Mouse (Mus musculus): ENCODE measurements around the gene Gm20517. TPM values are rescaled to one million over a fixed set of nuclear protein-coding genes. Genes with fewer than 3 reads are reported as not detected.

Gm20517 gene
- total and polyA plus RNA-seq, 3 experiments, result 1.9 to 2.9 TPM; not detected in 1

- TF ChIP-seq MXI1 (IDR thresholded peaks at IDR 0.05; ENCODE audit: low read depth, low read length) (peak; percentile 18; the same call in 1 of the 2 replicates), MEF2A (IDR thresholded peaks at IDR 0.05; ENCODE audit: extremely low read depth, insufficient replicate concordance, low read depth, low read length, poor library complexity, severe bottlenecking) (no peak), UBTF (IDR thresholded peaks at IDR 0.05; ENCODE audit: borderline replicate concordance, insufficient read depth, low read depth, low read length) (no peak), EP300 (IDR thresholded peaks at IDR 0.05; ENCODE audit: low read depth in 1 of 2, low read length in 2 of 2) (peak; percentile 63 to 70), POLR2A (IDR thresholded peaks at IDR 0.05; ENCODE audit: control insufficient read depth in 1 of 2, insufficient read depth in 1 of 2, low read depth in 1 of 2, low read length in 2 of 2, poor library complexity in 1 of 2) (no peak), MAX (IDR thresholded peaks at IDR 0.05; ENCODE audit: low read length) (no peak), CTCF (IDR thresholded peaks at IDR 0.05 in 2 of 3, conservative IDR thresholded peaks at IDR 0.05 in 1 of 3; ENCODE audit: control insufficient read depth in 1 of 3, insufficient read depth in 1 of 3, low read depth in 2 of 3, low read length in 3 of 3, poor library complexity in 1 of 3, severe bottlenecking in 1 of 3) (no peak), RCOR1 (IDR thresholded peaks at IDR 0.05; ENCODE audit: low read depth, low read length) (0 out of 2 replicates have a peak, but pooled peaks have one; percentile 13), JUND (IDR thresholded peaks at IDR 0.05; ENCODE audit: low read depth, low read length) (no peak), ZMIZ1 (IDR thresholded peaks at IDR 0.05; ENCODE audit: low read depth, low read length) (no peak), MAZ (IDR thresholded peaks at IDR 0.05; ENCODE audit: low read depth, low read length) (no peak), HCFC1 (IDR thresholded peaks at IDR 0.05; ENCODE audit: low read depth, low read length) (no peak), GABPA (IDR thresholded peaks at IDR 0.05; ENCODE audit: low read depth, low read length) (no peak), RAD21 (IDR thresholded peaks at IDR 0.05; ENCODE audit: low read depth, low read length) (no peak), TAL1 (IDR thresholded peaks at IDR 0.05; ENCODE audit: low read length) (peak; percentile 33), SMC3 (IDR thresholded peaks at IDR 0.05; ENCODE audit: low read depth, low read length) (no peak)
These were observed 46.8 kb upstream of the Gm20517 start (continued) for GRCm38 (mm10) chr17:47564612-47565011.

GRCm38 (mm10) chr17:47566133-47566532 is 45.3 kb upstream of the Gm20517 start:
- no peak for DNase-seq (ENCODE audit: low read depth, low spot score)
- no peak for TF ChIP-seq MXI1 (IDR thresholded peaks at IDR 0.05; ENCODE audit: low read depth, low read length)
- no peak for TF ChIP-seq MAFK (IDR thresholded peaks at IDR 0.05; ENCODE audit: borderline replicate concordance, low read depth, low read length)
- no peak for TF ChIP-seq SMC3 (IDR thresholded peaks at IDR 0.05; ENCODE audit: low read depth, low read length)
- no peak for TF ChIP-seq GATA1 (IDR thresholded peaks at IDR 0.05; ENCODE audit: low read depth, low read length)

GRCm38 (mm10) chr17:47567271-47567670 is 44.1 kb upstream of the Gm20517 start:
- Histone ChIP-seq H3K9me3 (replicated peaks; ENCODE audit: insufficient read depth, low read length) (no peaks in the 10 kb centered on the region), H3K4me1 (ENCODE audit: control insufficient read depth in 1 of 2, insufficient read depth in 2 of 2, low read length in 2 of 2) (peaks cover 15 to 20% of the 10 kb centered on the region in 2 experiments), H3K27ac (ENCODE audit: control insufficient read depth, low read depth, low read length) (no peak overlapping the region), H3K79me2 (ENCODE audit: control insufficient read depth, insufficient read depth, low read length, poor library complexity) (no peaks in the 10 kb centered on the region), H3K36me3 (ENCODE audit: control insufficient read depth in 1 of 2, insufficient read depth in 2 of 2, low read length in 2 of 2) (peaks cover 0 to 17% of the 10 kb centered on the region in 2 experiments; a peak in 2 of 4 replicates), H3K4me3 (ENCODE audit: control insufficient read depth in 1 of 2, insufficient read depth in 1 of 2, low read depth in 2 of 2, low read length in 2 of 2) (no peak overlapping the region), H3K9ac (ENCODE audit: control insufficient read depth, low read depth, low read length, poor library complexity, severe bottlenecking) (no peak overlapping the region), H3K27me3 (ENCODE audit: control insufficient read depth in 1 of 2, insufficient read depth in 2 of 2, low read length in 2 of 2) (no peaks in the 10 kb centered on the region)
- DNase-seq (ENCODE audit: low read depth, low spot score), result no peak
- TF ChIP-seq MXI1 (IDR thresholded peaks at IDR 0.05; ENCODE audit: low read depth, low read length) (no peak), NRF1 (IDR thresholded peaks at IDR 0.05; ENCODE audit: insufficient read depth, low read depth, low read length, poor library complexity, severe bottlenecking) (no peak), JUND (IDR thresholded peaks at IDR 0.05; ENCODE audit: low read depth, low read length) (no peak), UBTF (IDR thresholded peaks at IDR 0.05; ENCODE audit: borderline replicate concordance, insufficient read depth, low read depth, low read length) (no peak), POLR2AphosphoS5 (IDR thresholded peaks at IDR 0.05; ENCODE audit: borderline replicate concordance, low read depth, low read length) (no peak), ZKSCAN1 (IDR thresholded peaks at IDR 0.05; ENCODE audit: low read depth, low read length) (no peak), SMC3 (IDR thresholded peaks at IDR 0.05; ENCODE audit: low read depth, low read length) (no peak), MEF2A (IDR thresholded peaks at IDR 0.05; ENCODE audit: extremely low read depth, insufficient replicate concordance, low read depth, low read length, poor library complexity, severe bottlenecking) (no peak), POLR2A (IDR thresholded peaks at IDR 0.05; ENCODE audit: control insufficient read depth in 1 of 2, insufficient read depth in 1 of 2, low read depth in 1 of 2, low read length in 2 of 2, poor library complexity in 1 of 2) (no peak)

More at GRCm38 (mm10) chr17:47566133-47566532, 45.3 kb upstream of the Gm20517 start:
- Histone ChIP-seq H3K27ac (ENCODE audit: control insufficient read depth, low read depth, low read length) (no peak overlapping the region), H3K27me3 (ENCODE audit: control insufficient read depth in 1 of 2, insufficient read depth in 2 of 2, low read length in 2 of 2) (no peaks in the 10 kb centered on the region), H3K9ac (ENCODE audit: control insufficient read depth, low read depth, low read length, poor library complexity, severe bottlenecking) (no peak overlapping the region), H3K36me3 (ENCODE audit: control insufficient read depth in 1 of 2, insufficient read depth in 2 of 2, low read length in 2 of 2) (peaks cover 0 to 17% of the 10 kb centered on the region in 2 experiments; a peak in 2 of 4 replicates), H3K4me1 (ENCODE audit: control insufficient read depth in 1 of 2, insufficient read depth in 2 of 2, low read length in 2 of 2) (peaks cover 15 to 20% of the 10 kb centered on the region in 2 experiments), H3K9me3 (replicated peaks; ENCODE audit: insufficient read depth, low read length) (no peaks in the 10 kb centered on the region), H3K4me3 (ENCODE audit: control insufficient read depth in 1 of 2, insufficient read depth in 1 of 2, low read depth in 2 of 2, low read length in 2 of 2) (no peak overlapping the region), H3K79me2 (ENCODE audit: control insufficient read depth, insufficient read depth, low read length, poor library complexity) (no peaks in the 10 kb centered on the region)
